Mouse (Mus musculus): ENCODE measurements around the gene Arpc1b. TPM values are rescaled to one million over a fixed set of nuclear protein-coding genes. Genes with fewer than 3 reads are reported as not detected.

The Arpc1b gene
- polyA plus RNA-seq, 1 experiment from 2014 or later, result 49.3 TPM

DNA sequence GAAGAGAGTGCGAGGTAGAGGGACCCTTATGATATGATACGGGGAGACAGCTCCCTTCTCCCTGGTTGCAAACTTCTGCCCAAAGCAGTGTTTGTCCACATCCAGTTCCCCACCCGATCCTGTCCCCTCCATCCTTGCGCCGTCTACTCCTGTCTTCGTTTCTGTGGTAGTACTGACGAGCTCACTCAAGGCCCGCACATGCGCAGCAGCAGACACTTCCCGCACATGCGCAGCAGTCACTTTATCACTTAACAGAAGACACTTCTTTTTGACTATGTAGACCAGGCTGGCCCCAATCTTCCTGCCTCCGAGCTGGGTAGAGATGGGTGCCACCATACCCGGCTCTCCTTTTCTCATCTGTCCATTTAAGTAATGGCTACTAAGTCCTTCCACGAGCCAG lies 47.3 kb downstream of the Arpc1b start:
- no peak overlapping the region for H3K27ac ChIP-seq (ENCODE audit: low read depth, low read length)
- no peak overlapping the region for H3K4me3 ChIP-seq (ENCODE audit: low read depth, low read length)
- H3K4me2 ChIP-seq (replicated peaks; ENCODE audit: low read depth, low read length), result no peak overlapping the region
- H3K4me1 ChIP-seq (replicated peaks; ENCODE audit: control insufficient read depth, insufficient read depth, low read length), result peaks cover 4% of the 10 kb centered on the region; the same call in 1 of the 2 replicates
- 0 out of 2 replicates have a peak, but pooled peaks cover 3% of the 10 kb centered on the region for H3K36me3 ChIP-seq (ENCODE audit: control insufficient read depth, insufficient read depth, low read length)
- ATAC-seq (ENCODE audit: low FRiP score), result no peak
- H3K9ac ChIP-seq (ENCODE audit: low read depth, low read length), result no peak overlapping the region
- WGBS, result 96% methylated on average over 14 of the region's 14 CpGs
- DNase-seq (ENCODE audit: low spot score), result no peak
- no peaks in the 10 kb centered on the region for H3K27me3 ChIP-seq (ENCODE audit: control insufficient read depth, insufficient read depth, low read length)
- no peaks in the 10 kb centered on the region for H3K9me3 ChIP-seq (ENCODE audit: control insufficient read depth, low read length)

DNA sequence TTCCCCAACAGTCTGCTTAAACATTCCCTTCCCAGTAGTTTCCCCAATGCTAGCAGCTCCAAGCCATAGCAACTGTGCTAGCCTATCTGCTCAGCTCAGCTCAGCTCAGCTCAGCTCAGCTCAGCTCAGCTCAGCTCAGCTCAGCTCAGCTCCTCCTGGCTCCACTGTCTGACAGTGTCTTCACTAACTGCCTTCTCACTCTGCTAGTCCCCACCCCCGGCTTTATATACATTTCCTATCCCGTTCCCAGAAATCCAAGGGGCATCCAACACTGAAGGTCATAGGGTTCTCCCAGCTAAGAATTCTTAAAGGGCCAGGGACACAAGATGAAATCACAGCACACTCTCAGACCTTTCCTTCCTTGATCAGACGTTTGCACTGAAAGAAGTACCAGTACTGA lies 50.7 kb downstream of the Arpc1b start:
- ATAC-seq (ENCODE audit: low FRiP score) (no peak), DNase-seq (ENCODE audit: low spot score) (no peak)
- Histone ChIP-seq H3K27me3 (ENCODE audit: control insufficient read depth, insufficient read depth, low read length) (no peaks in the 10 kb centered on the region), H3K9ac (ENCODE audit: low read depth, low read length) (no peak overlapping the region), H3K27ac (ENCODE audit: low read depth, low read length) (no peak overlapping the region), H3K4me3 (ENCODE audit: low read depth, low read length) (no peak overlapping the region), H3K4me2 (replicated peaks; ENCODE audit: low read depth, low read length) (no peak overlapping the region), H3K36me3 (ENCODE audit: control insufficient read depth, insufficient read depth, low read length) (no peaks in the 10 kb centered on the region), H3K4me1 (replicated peaks; ENCODE audit: control insufficient read depth, insufficient read depth, low read length) (peaks cover 4% of the 10 kb centered on the region; the same call in 1 of the 2 replicates), H3K9me3 (ENCODE audit: control insufficient read depth, low read length) (no peaks in the 10 kb centered on the region)
- WGBS, result 61% methylated on average over 3 of the region's 3 CpGs

DNA sequence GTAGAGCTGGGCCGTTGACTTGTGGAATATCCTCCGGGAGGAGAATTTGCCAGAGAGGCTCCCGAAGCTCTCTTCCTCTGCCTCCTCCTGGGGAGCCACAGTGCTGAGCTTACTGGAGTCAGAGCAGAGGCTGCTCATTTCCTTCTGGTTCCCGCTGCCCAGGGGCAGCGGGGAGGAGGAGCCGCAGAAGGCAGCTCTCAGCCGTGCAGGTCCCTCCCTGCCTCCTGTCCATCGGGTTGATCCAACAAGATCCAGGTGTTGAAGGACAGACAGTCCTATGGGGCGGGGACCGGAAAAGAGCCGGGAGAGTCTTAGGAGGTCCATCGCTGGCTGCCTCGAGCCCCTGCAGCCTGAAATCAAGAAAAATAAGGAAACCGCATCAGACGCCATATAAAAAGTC lies 51.2 kb downstream of the Arpc1b start:
- no peaks in the 10 kb centered on the region for H3K36me3 ChIP-seq (ENCODE audit: control insufficient read depth, insufficient read depth, low read length)
- WGBS, result 89% methylated on average over 15 of the region's 15 CpGs
- H3K4me1 ChIP-seq (replicated peaks; ENCODE audit: control insufficient read depth, insufficient read depth, low read length), result peaks cover 4% of the 10 kb centered on the region; the same call in 1 of the 2 replicates

DNA sequence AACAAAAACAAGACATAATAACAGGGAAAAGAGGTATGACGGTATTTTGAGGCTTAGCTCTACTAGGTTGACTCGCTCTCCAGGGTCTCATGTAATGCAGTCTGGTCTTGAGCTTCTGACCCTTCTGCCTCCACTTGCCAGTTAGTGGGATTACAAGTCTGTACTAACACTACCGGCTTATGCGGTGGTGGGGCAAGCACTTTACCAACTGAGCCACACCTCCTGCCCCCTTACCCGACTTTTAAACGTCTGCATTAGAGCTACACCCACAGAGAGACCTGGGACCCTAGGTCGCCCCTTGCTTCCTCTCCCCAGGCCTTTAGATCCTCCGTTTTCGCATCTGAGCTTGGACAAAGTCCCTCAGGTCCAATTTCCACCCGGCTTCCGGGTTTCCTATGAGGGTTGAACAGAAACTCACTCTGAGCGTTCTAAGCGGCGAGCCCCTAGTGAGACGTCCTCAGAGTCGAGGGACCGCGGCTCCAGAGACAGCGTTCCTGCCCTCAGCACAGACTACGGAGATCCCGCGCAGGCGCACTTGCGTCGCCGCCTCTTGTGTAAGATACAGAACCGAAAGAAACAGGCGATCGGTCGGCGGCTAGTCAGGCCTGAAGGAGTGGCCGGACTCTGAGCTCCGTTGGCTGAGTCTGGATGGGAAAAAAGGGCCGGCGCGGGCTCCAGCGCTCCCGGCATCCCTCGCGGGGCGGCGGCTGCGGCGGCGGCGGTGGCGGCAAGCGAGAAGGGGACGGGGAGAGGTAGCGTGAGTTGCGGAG lies 52.7 kb downstream of the Arpc1b start, which contains the start of the genes Ptcd1 and Cpsf4:
Gene Ptcd1, minus strand, starts transcription at position 573 of the 770 bp plus-strand sequence.
Gene Cpsf4, plus strand, starts transcription at position 678 of the 770 bp plus-strand sequence.
- DNase-seq (ENCODE audit: low spot score), result peak; percentile 100
- WGBS, result under 1% methylated on average over 50 of the region's 51 CpGs

More for the DNA sequence above, 51.2 kb downstream of the Arpc1b start:
- Histone ChIP-seq H3K4me3 (ENCODE audit: low read depth, low read length) (no peak overlapping the region), H3K27ac (ENCODE audit: low read depth, low read length) (no peak overlapping the region), H3K9me3 (ENCODE audit: control insufficient read depth, low read length) (no peaks in the 10 kb centered on the region), H3K27me3 (ENCODE audit: control insufficient read depth, insufficient read depth, low read length) (no peaks in the 10 kb centered on the region), H3K9ac (ENCODE audit: low read depth, low read length) (no peak overlapping the region), H3K4me2 (replicated peaks; ENCODE audit: low read depth, low read length) (no peak overlapping the region)
- ATAC-seq (ENCODE audit: low FRiP score) (no peak), DNase-seq (ENCODE audit: low spot score) (no peak)

DNA sequence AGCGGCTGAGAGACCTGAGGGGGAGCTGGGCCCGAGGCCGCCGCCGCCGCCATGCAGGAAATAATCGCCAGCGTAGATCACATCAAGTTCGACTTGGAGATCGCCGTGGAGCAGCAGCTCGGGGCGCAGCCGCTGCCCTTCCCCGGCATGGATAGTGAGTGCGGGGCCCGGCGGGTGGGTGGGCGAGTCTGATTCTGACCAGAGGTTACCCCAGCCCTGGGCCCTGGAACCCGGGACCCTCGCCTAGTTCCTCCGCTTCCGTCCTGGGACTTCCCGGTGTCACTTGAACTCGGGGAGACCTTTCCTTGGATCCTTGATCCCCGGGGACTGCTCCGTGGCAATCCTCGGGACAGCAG lies 53.3 kb downstream of the Arpc1b start:
- DNase-seq (ENCODE audit: low spot score) (no peak), ATAC-seq (ENCODE audit: low FRiP score) (peak; percentile 78)
- H3K4me3 ChIP-seq (ENCODE audit: low read depth, low read length), result peak overlapping the region; percentile 90
- H3K4me2 ChIP-seq (replicated peaks; ENCODE audit: low read depth, low read length), result peak overlapping the region; percentile 56
- H3K27ac ChIP-seq (ENCODE audit: low read depth, low read length), result peak overlapping the region; percentile 63
- no peaks in the 10 kb centered on the region for H3K9me3 ChIP-seq (ENCODE audit: control insufficient read depth, low read length)
- under 1% methylated on average over 24 of the region's 28 CpGs for WGBS
- H3K36me3 ChIP-seq (ENCODE audit: control insufficient read depth, insufficient read depth, low read length), result 0 out of 2 replicates have a peak, but pooled peaks cover 3% of the 10 kb centered on the region
- no peaks in the 10 kb centered on the region for H3K27me3 ChIP-seq (ENCODE audit: control insufficient read depth, insufficient read depth, low read length)
- H3K9ac ChIP-seq (ENCODE audit: low read depth, low read length), result peak overlapping the region; percentile 88
- peaks cover 4% of the 10 kb centered on the region; the same call in 1 of the 2 replicates for H3K4me1 ChIP-seq (replicated peaks; ENCODE audit: control insufficient read depth, insufficient read depth, low read length)

More for the DNA sequence above, 52.7 kb downstream of the Arpc1b start, which contains the start of the genes Ptcd1 and Cpsf4:
- Histone ChIP-seq H3K9me3 (ENCODE audit: control insufficient read depth, low read length) (no peaks in the 10 kb centered on the region), H3K27me3 (ENCODE audit: control insufficient read depth, insufficient read depth, low read length) (no peaks in the 10 kb centered on the region), H3K4me1 (replicated peaks; ENCODE audit: control insufficient read depth, insufficient read depth, low read length) (peaks cover 4% of the 10 kb centered on the region; the same call in 1 of the 2 replicates), H3K36me3 (ENCODE audit: control insufficient read depth, insufficient read depth, low read length) (0 out of 2 replicates have a peak, but pooled peaks cover 3% of the 10 kb centered on the region), H3K4me2 (replicated peaks; ENCODE audit: low read depth, low read length) (peak within 1 kb of the TSS; percentile 68), H3K4me3 (ENCODE audit: low read depth, low read length) (peak within 1 kb of the TSS; percentile 90), H3K9ac (ENCODE audit: low read depth, low read length) (peak within 1 kb of the TSS; percentile 88), H3K27ac (ENCODE audit: low read depth, low read length) (peak within 1 kb of the TSS; percentile 70)
- ATAC-seq (ENCODE audit: low FRiP score), result peak; percentile 97

DNA sequence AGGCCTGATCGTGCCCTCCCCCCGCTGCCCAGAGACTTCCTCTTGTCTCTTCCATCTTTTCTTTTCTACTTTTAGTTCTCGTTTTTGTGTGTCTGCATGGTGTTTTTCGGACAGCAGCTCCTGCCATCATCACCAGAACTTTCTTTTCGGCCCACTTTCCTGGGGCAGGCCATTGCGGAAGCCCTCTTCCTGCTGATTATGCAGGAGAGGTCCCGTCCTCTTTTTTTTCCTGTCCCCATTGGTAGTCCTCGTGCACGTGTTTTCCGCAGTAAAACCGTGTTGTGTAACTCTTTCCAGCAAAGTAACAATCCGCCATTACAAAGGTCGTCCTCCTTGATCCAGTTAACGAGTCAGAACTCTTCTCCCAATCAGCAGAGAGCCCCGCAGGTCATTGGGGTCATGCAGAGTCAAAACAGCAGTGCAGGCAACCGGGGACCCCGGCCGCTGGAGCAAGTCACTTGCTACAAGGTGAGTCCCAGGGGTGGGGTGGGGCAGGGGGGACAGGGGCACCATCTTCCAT lies 64.5 kb downstream of the Arpc1b start:
- Histone ChIP-seq H3K9ac (ENCODE audit: low read depth, low read length) (no peak overlapping the region), H3K27me3 (ENCODE audit: control insufficient read depth, insufficient read depth, low read length) (no peaks in the 10 kb centered on the region), H3K4me1 (replicated peaks; ENCODE audit: control insufficient read depth, insufficient read depth, low read length) (no peaks in the 10 kb centered on the region), H3K4me2 (replicated peaks; ENCODE audit: low read depth, low read length) (no peak overlapping the region), H3K36me3 (ENCODE audit: control insufficient read depth, insufficient read depth, low read length) (peaks cover 20% of the 10 kb centered on the region), H3K9me3 (ENCODE audit: control insufficient read depth, low read length) (no peaks in the 10 kb centered on the region), H3K27ac (ENCODE audit: low read depth, low read length) (no peak overlapping the region), H3K4me3 (ENCODE audit: low read depth, low read length) (no peak overlapping the region)
- WGBS, result 88% methylated on average over 18 of the region's 18 CpGs
- DNase-seq (ENCODE audit: low spot score) (no peak), ATAC-seq (ENCODE audit: low FRiP score) (no peak)

Other genes with a start within 250 kb of the Arpc1b start
- 16.6 and 18.1 TPM in 2 replicates for gene Smurf1, start 148.4 kb upstream of the Arpc1b start, polyA plus RNA-seq (2014; fragmentation: Nextera tagmentation; extraction: Ambion mirVana)
- gene Gm4871, start 81.5 kb upstream of the Arpc1b start, polyA plus RNA-seq (2014; fragmentation: Nextera tagmentation; extraction: Ambion mirVana), result not detected in 2 replicates
- gene 1700018F24Rik, start 71.2 kb upstream of the Arpc1b start, polyA plus RNA-seq (2014; fragmentation: Nextera tagmentation; extraction: Ambion mirVana), result 0.13 TPM in 1 of 2 replicates, not detected in the other
- 179 and 185 TPM in 2 replicates for gene Arpc1a, start 30.4 kb upstream of the Arpc1b start, polyA plus RNA-seq (2014; fragmentation: Nextera tagmentation; extraction: Ambion mirVana)
- gene Kpna7, start 30.2 kb upstream of the Arpc1b start, polyA plus RNA-seq (2014; fragmentation: Nextera tagmentation; extraction: Ambion mirVana), result not detected in 2 replicates
- 127 and 138 TPM in 2 replicates for gene Pdap1, start 26.0 kb downstream of the Arpc1b start, polyA plus RNA-seq (2014; fragmentation: Nextera tagmentation; extraction: Ambion mirVana)
- gene Bud31, start 26.1 kb downstream of the Arpc1b start, polyA plus RNA-seq (2014; fragmentation: Nextera tagmentation; extraction: Ambion mirVana), result 265 and 269 TPM in 2 replicates
- 12.3 and 15.9 TPM in 2 replicates for gene Ptcd1, start 52.9 kb downstream of the Arpc1b start, polyA plus RNA-seq (2014; fragmentation: Nextera tagmentation; extraction: Ambion mirVana)
- gene Cpsf4, start 53.0 kb downstream of the Arpc1b start, polyA plus RNA-seq (2014; fragmentation: Nextera tagmentation; extraction: Ambion mirVana), result 27.3 and 31.9 TPM in 2 replicates
- 486 and 490 TPM in 2 replicates for gene Atp5j2, start 77.8 kb downstream of the Arpc1b start, polyA plus RNA-seq (2014; fragmentation: Nextera tagmentation; extraction: Ambion mirVana)
- gene Zkscan14, start 87.7 kb downstream of the Arpc1b start, polyA plus RNA-seq (2014; fragmentation: Nextera tagmentation; extraction: Ambion mirVana), result 8.8 and 9.0 TPM in 2 replicates
- 15.4 and 18.5 TPM in 2 replicates for gene Zkscan5, start 90.3 kb downstream of the Arpc1b start, polyA plus RNA-seq (2014; fragmentation: Nextera tagmentation; extraction: Ambion mirVana)
- 45.9 and 47.6 TPM in 2 replicates for gene Zfp655, start 117.5 kb downstream of the Arpc1b start, polyA plus RNA-seq (2014; fragmentation: Nextera tagmentation; extraction: Ambion mirVana)
- 0.53 and 1.3 TPM in 2 replicates for gene Zscan25, start 166.3 kb downstream of the Arpc1b start, polyA plus RNA-seq (2014; fragmentation: Nextera tagmentation; extraction: Ambion mirVana)
- gene Cyp3a57, start 231.1 kb downstream of the Arpc1b start, polyA plus RNA-seq (2014; fragmentation: Nextera tagmentation; extraction: Ambion mirVana), result not detected in 2 replicates